Mouse (Mus musculus) kidney, embryonic 15.5 days (tissue): ENCODE results near the gene Clec11a. TPM values are rescaled to one million over a fixed set of nuclear protein-coding genes. Genes with fewer than 3 reads are reported as not detected.

Experiments
- polyA plus RNA-seq: library from polyadenylated mRNA; unstranded; fragments of >200 nt; fragmentation: Nextera tagmentation; extraction: Ambion mirVana; gene quantifications from 2 replicates; pipeline ENCODE4 v1.2.1, GENCODE M21; 2015

Clec11a gene
- polyA plus RNA-seq, 1 experiment from 2014 or later, result 7.0 TPM

Other genes with a start within 250 kb of the Clec11a start
- not detected in 2 replicates for gene Klk1b21, start 204.6 kb downstream of the Clec11a start, polyA plus RNA-seq
- gene Klk1b22, start 194.2 kb downstream of the Clec11a start, polyA plus RNA-seq, result not detected in 2 replicates
- gene Klk1b16, start 170.1 kb downstream of the Clec11a start, polyA plus RNA-seq, result not detected in 2 replicates
- gene Klk1b24, start 118.7 kb downstream of the Clec11a start, polyA plus RNA-seq, result not detected in 2 replicates
- gene Klk1b3, start 108.7 kb downstream of the Clec11a start, polyA plus RNA-seq, result not detected in 2 replicates
- not detected in 2 replicates for gene Klk1b4, start 99.5 kb downstream of the Clec11a start, polyA plus RNA-seq
- gene Klk1b5, start 91.0 kb downstream of the Clec11a start, polyA plus RNA-seq, result not detected in 2 replicates
- 4.1 and 6.6 TPM in 2 replicates for gene Klk1, start 81.5 kb downstream of the Clec11a start, polyA plus RNA-seq
- gene Gm36864, start 70.7 kb downstream of the Clec11a start, polyA plus RNA-seq, result not detected in 2 replicates
- 1.1 and 1.7 TPM in 2 replicates for gene 1700028J19Rik, start 60.2 kb downstream of the Clec11a start, polyA plus RNA-seq
- gene 2410002F23Rik, start 60.2 kb downstream of the Clec11a start, polyA plus RNA-seq, result 159 and 163 TPM in 2 replicates
- gene Acp4, start 49.5 kb downstream of the Clec11a start, polyA plus RNA-seq, result 0.13 and 0.21 TPM in 2 replicates
- not detected in 2 replicates for gene Gm15517, start 45.5 kb downstream of the Clec11a start, polyA plus RNA-seq
- 1.6 and 2.5 TPM in 2 replicates for gene Shank1, start 3.4 kb upstream of the Clec11a start, polyA plus RNA-seq
- gene Syt3, start 77.2 kb upstream of the Clec11a start, polyA plus RNA-seq, result 2.4 and 2.5 TPM in 2 replicates
- 1.1 TPM in 2 replicates for gene 1700008O03Rik, start 78.9 kb upstream of the Clec11a start, polyA plus RNA-seq
- 0.36 and 0.44 TPM in 2 replicates for gene Lrrc4b, start 122.1 kb upstream of the Clec11a start, polyA plus RNA-seq
- gene Aspdh, start 158.5 kb upstream of the Clec11a start, polyA plus RNA-seq, result 3.2 and 3.9 TPM in 2 replicates
- 72.5 and 78.9 TPM in 2 replicates for gene Josd2, start 161.1 kb upstream of the Clec11a start, polyA plus RNA-seq
- gene Emc10, start 189.6 kb upstream of the Clec11a start, polyA plus RNA-seq, result 113 and 120 TPM in 2 replicates
- 14.3 and 16.5 TPM in 2 replicates for gene Fam71e1, start 189.7 kb upstream of the Clec11a start, polyA plus RNA-seq
- 0.16 and 0.27 TPM in 2 replicates for gene Mybpc2, start 217.8 kb upstream of the Clec11a start, polyA plus RNA-seq
- 0.16 TPM in 1 of 2 replicates, not detected in the other for gene Spib, start 225.2 kb upstream of the Clec11a start, polyA plus RNA-seq
- gene Pold1, start 241.9 kb upstream of the Clec11a start, polyA plus RNA-seq, result 95.4 and 101 TPM in 2 replicates
- gene Nr1h2, start 247.0 kb upstream of the Clec11a start, polyA plus RNA-seq, result 74.6 and 76.8 TPM in 2 replicates